Mouse (Mus musculus) right cerebral cortex, adult 18-20 months (tissue): Measurements from ENCODE around the gene Xpot.

Experiments used
- DNase-seq: peaks from one replicate; pipeline ENCODE4 v3.0.0; 2022; ENCODE audit warnings: mixed read lengths

The Xpot gene

DNA sequence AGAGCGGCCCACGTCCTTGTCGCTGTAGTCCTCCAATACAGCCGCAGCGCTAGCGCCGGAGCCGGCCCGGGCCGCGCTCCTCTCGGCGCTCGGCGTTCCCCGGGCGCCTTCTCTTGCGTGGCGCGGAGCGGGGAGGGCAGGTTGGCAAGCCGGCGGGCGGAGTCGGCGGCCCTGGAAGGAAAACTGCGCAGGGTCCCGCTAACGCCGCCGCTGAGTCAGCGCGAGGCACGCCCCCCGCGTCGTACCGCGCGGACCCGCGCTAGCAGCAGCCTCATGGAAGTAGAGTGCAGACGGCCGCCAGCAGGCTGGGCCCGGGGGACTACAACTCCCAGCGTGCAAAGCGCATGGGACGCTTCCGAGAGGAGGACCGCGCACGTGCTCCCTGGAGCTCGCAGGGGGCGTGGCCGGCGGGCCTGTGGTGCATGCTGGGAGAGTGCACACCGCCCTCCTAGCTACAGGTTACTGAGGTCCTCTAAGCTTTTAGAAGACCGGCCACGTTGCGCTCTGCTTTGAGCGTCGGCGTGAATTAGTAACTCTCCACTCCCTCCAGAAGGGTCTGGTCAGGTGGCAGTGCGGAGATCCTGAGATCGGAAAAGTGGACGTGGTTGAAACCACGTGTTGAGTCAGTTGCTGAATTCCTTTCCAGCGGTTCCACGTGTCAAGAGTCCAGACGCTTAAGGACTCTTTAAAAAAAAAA is at the start of gene Xpot:
Gene Xpot, minus strand, starts transcription at position 147 of the 697 bp plus-strand sequence.
- peak; percentile 99 for DNase-seq

DNA sequence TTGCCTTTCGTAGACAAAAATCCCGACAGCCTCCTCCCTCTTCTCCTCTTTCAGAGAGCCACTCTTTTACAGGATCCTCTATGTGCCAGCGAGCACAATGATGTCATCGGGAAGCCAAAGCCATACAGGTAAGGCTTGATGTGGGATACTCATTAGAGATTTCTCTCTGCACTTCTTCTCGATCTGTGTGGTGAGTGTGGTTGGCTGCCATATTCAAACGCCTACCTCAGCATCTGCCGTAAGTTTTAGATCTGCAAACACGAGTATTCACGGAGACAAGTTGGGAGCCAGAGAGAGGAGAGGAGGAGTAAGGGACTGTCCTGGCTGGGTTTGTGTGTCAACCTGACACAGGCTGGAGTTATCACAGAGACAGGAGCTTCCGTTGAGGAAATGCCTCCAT is 43.0 kb upstream of the Xpot start:
- no peak for DNase-seq

GRCm38 (mm10) chr10:121665631-121666145 is 39.6 kb upstream of the Xpot start:
- no peak for DNase-seq

DNA sequence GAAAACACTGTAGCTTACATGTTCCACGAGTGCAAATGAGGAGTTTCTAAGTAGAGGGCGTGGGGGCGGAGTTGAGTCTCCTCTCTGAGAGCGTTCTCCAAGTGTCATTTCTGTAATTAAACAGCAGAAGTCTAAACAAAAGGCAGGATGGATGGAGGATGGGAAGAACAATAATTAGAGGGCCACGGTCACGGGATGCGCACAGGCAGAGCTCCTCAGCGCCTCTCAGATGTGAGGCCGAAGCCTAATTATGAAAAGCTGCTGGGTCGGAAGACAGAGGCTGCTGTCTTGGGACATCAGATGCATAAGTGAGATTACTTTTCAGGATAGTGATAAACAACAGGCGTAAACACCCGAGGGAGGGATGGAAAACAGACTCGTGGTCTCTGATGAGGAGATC is 37.5 kb upstream of the Xpot start:
- DNase-seq = no peak

DNA sequence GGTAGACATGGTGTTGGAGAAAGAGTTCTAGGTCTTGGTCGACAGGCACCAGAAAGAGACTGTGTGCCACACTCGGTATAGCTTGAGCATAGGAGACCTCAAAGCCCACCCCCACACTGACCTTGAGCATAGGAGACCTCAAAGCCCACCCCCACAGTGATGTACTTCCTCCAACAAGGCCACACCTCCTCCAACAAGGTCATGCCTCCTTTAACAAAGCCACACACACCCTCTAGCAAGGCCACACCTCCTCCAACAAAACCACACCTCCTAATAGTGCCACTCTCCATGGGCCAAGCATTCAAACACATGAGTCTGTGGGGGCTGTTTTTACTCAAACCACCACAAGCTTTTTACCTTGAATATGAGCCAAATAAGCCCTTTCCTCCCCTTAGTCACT is 36.6 kb upstream of the Xpot start:
- no peak for DNase-seq

DNA sequence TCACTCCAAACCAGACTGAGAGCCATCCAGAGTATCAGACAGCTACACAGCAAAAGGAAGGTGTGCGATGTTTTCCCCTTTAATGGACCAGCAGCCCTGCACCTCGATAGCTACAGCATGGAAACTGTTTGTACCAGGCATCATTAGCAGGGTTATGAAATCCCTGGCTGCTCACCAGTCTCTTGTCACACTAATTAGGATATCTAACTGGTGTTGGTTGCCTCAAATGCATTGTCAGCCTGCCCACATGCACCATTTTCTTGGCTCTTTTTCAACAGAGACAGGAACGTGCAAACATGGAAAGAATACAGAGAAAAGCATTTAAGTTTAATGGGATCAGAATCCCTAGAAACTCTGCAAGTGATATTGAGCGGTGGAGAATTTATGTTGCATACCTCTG is 29.8 kb upstream of the Xpot start:
- DNase-seq = no peak

DNA sequence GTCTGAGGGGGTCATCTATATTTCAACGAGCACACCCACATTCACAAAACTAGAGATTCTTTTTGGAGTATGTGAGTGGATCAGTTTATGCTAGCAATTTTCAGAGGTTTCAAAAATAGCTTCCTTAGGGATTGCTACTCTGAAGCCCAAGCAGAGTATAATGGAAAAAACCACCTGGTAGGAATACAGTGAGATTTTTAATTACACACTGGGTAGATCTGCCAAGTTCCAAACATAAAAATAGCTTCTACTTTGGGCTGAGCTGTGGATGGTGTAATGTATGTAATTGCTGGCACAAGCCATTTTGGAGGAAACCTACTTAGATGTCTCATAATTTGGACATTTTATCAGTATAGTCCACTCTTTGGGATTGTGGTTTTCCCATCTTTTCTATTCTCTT is 26.9 kb upstream of the Xpot start:
- no peak for DNase-seq

GRCm38 (mm10) chr10:121646294-121646693 is 20.2 kb upstream of the Xpot start:
- DNase-seq = no peak

DNA sequence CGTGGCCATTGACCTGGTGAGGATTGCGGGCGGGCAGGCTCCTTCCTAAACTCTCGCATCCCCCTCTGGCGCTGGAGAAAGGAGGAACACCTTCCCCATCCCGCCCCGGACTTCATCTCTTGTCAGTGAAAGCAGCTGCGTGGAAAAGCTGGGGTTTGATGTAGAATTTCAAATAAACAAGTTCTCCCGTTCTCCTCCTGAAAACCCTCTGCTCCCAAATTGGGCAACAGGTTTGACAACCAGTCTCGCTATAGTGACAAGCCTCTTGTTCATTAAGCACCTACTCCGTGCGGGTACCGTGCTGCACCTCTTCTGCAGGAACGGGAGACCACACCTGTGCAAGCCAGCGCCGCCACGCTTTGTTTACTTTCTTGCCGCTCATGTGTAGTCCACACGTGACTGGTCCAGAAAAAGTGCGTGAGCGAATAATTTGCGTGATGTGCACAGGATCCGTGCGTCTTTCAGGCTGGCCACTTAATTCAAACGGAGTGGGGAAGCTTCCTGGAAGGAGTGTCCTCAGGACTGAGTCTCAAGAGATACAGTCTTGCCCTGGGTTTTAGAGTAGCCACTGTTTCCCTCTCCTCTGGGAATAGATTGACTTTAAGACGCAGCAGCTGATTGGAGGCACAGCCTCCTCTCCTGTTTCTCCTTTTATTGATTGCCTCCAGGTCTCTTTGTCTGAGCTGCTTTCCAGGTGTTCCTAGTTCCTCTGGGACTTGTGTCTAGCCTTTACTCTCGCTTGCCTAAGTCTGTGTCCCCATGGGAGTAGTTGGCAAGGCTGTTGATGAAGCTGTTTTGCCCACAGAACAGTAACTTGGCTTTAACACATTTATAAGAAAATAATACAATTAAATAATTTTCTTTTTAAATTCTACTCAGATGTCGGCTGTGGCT is 16.2 kb upstream of the Xpot start:
- DNase-seq = no peak

GRCm38 (mm10) chr10:121641272-121642053 is 15.3 kb upstream of the Xpot start, which contains the start of gene D930020B18Rik:
D930020B18Rik (plus strand) TSS chr10:121641588.
- DNase-seq = no peak

DNA sequence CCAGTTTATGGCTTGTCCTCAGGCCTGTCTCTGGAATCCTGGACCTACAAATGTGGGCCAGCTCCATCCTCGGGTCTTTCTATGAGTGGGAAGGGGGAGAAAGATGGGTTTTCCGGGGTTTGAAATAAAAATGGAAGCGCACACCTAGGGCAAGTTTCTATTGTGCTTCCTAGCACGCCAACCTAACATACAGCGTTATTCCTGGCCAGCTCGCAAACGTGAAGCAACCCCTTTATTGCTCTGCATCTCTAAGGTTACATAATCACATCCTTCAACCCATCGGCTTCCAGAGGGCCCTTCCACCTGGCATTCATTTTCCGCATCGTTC is 14.8 kb upstream of the Xpot start:
- no peak for DNase-seq

DNA sequence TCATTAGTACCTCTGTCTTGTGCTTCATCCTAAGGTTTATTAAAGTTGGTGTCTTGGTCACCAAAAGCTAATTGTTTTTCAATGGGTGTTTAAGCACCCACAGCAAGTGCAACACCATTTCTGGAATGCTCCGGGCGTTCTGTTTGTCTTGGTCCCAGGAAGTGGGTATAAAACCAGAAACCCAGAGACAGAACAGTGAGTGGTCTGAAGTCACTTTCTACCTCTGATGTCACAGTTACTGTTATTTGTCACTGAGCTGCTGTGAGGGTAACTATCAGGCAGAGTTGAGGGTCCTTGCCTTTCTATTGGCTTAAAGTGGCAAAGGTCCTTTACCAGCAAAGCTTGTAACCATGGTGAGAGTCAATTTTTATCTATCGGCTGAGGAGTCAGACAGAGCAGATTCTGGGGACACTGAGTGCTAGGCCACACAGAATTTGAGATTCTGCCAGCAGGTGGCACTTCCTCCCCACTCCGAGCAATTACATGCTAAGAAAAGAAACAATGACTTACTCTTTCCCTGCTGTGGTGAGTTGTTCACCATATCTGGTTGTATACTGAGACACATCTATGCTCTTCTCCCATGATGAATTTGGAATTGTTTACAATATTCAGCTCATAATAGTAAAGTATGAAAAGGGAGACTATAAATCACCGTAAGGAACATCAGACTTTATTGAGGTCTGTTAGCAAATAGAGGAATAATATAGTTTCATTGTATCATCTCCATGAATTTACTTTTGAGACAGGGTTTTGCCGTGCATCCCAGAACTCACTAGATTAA is 14.2 kb upstream of the Xpot start:
- peak; percentile 32 for DNase-seq

DNA sequence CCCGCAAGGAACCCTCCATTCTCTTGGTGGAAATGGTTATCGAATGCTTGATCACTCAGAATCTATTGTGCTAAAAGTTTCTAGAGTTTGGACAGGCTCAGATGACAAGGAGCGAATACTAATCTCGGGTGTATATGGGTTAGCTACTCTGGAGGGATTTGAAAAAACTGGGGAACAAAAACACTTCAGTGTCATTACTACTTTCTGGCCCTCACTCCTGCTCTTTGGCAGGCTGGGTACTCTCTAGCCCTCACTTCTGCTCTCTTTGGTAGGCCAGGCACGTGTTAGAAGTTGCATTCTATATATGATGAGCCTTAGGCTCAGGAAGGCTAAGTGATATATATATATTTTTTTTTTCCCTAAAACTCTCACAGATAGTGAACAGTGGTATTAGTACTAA is 13.4 kb upstream of the Xpot start:
- no peak for DNase-seq

- DNase-seq = no peak
These were observed 10.1 kb upstream of the Xpot start for GRCm38 (mm10) chr10:121636276-121636675.

DNA sequence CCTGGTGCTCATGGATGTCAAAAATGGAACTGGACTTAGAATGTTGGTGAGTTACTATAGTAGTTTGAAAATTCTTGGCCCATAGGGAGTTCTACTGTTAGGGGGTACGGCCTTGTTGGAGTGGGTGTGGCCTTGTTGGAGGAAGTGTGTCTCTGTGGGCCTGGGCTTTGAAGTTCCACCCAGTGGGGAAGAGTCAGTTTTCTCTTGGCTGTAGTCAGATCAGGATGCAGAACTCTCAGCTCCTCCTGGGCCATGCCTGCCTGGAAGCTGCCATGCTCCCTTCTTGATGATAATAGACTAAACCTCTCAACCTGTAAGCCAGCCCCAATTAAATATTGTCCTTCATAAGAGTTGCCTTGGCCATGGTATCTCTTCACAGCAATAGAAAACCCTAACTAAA is 8.0 kb upstream of the Xpot start:
- DNase-seq = no peak

GRCm38 (mm10) chr10:121628561-121629040 is 2.5 kb upstream of the Xpot start:
- no peak for DNase-seq

- DNase-seq = no peak
These were observed 1.2 kb upstream of the Xpot start for GRCm38 (mm10) chr10:121627216-121627852.

DNA sequence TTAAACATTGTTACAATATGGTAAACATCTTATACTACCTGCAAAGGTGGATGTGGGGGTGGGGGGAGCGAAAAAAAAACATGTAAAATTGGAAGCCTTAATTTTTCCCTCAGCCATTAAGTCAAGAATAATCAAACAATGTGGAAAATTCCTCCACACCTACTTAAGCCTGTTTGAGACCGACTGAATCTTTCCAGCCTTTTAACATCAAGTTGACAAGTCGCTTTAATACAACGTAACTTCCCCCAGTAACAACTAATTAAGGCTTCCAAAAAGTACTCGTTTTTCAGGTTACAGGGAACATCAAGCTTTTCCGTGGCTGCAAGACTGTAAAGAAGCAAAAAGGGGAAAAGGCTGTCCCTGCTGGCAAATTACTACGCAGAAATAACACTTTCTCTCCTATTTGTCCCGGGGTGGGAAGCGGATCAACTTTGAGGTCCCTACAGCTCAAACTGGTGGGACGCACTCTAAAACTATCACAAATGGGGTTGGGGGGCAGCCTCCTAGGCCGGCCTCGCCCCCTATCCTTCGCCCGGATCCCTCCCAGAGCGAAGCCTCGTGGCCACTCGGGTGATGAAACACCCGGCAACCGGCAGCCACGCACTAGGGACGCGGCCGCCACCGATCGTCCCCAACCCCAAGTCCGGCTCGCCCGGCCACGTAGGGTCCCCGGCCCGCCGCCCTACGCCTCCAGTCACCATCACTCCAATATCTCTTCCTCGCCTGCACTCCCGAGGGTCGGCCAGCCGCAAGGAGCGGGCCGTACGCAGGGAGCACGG is 536 bp downstream of the Xpot start:
- DNase-seq = no peak

- DNase-seq = no peak
These were observed 1.1 kb downstream of the Xpot start for GRCm38 (mm10) chr10:121625006-121625405.

DNA sequence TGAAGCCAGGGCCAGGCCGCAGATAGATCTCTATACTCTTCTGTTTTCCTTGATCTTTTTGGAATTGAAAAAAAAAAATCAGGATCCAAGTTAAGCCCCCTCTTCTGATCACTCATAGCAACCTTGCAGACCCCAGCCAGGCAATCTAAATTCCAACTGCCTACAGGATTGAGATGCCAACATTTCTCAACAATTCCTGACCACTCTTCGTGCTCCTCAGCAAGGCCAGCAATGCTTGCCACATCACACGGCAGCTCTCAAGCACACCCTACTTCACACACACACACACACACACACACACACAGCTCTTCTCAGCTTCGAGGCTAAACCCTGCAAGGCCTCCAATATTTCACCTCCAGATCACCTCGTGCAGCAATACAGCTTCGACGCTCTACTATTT is 2.5 kb downstream of the Xpot start:
- DNase-seq = no peak

DNA sequence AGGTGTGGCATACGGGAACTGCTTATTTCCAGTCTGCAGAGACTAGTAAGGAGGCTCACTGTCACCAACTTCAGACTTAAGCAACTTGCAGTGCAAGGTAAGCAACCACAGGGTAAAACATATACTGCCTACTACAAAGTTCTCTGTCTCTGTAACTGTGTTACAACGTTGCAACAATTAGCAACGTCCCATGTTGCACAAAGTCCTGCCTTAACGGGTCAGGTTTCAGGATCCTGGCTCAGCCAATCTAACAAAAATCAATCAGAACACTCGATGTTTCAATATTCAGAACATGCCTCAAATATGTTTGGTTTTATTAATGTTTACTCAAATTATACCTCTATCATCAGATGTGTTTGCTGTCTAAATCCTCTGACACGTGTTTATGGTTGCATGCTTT is 3.7 kb downstream of the Xpot start:
- DNase-seq = no peak
